Mouse (Mus musculus) stomach, embryonic 16.5 days (tissue): ENCODE measurements around the gene Tyw3. TPM values are rescaled to one million over a fixed set of nuclear protein-coding genes. Genes with fewer than 3 reads are reported as not detected.
A peak's percentile ranks its signal among the peaks of the same experiment; 100 is the strongest.
"Not testable (repeated sequence)": the region's sequence is repeated elsewhere in the genome, so short reads cannot be mapped to it uniquely, and the experiment has no call there.

ENCODE experiments used
- ATAC-seq: fragments of 200-750 bp; cut with Nextera tagmentation; 2 replicates; pipeline ENCODE4 v1.8.0; 2017; ENCODE audit warnings: moderate number of reproducible peaks, moderate TSS enrichment; ENCODE audit not compliant: insufficient read depth, low FRiP score
- H3K27ac ChIP-seq: fragments of 300-500 bp; sonication (generic); 2 replicates; pipeline ENCODE4 v1.5.1; 2014; ENCODE audit warnings: low read length
- H3K27me3 ChIP-seq: fragments of 300-500 bp; sonication (generic); 2 replicates; pipeline ENCODE4 v1.6.1; 2014; ENCODE audit warnings: low read length, control low read depth, mixed read lengths; ENCODE audit not compliant: control insufficient read depth, insufficient read depth
- H3K36me3 ChIP-seq: fragments of 300-500 bp; sonication (generic); 2 replicates; pipeline ENCODE4 v1.6.1; 2014; ENCODE audit warnings: low read length; ENCODE audit not compliant: control insufficient read depth, insufficient read depth
- H3K4me1 ChIP-seq: fragments of 300-500 bp; sonication (generic); 2 replicates; pipeline ENCODE4 v1.6.1; 2014; ENCODE audit warnings: low read length, control low read depth, mixed read lengths; ENCODE audit not compliant: control insufficient read depth, insufficient read depth
- H3K4me2 ChIP-seq: fragments of 300-500 bp; sonication (generic); 2 replicates; pipeline ENCODE4 v1.6.1; 2014; ENCODE audit warnings: low read depth, low read length, mixed read lengths
- H3K4me3 ChIP-seq: fragments of 300-500 bp; sonication (generic); replicated peaks from 2 replicates; pipeline ENCODE4 v1.5.1; 2014; ENCODE audit warnings: mild to moderate bottlenecking, low read length
- H3K9ac ChIP-seq: fragments of 300-500 bp; sonication (generic); 2 replicates; pipeline ENCODE4 v1.6.1; 2014; ENCODE audit warnings: low read length
- H3K9me3 ChIP-seq: fragments of 300-500 bp; sonication (generic); replicated peaks from 2 replicates; pipeline ENCODE4 v1.6.1; 2016; ENCODE audit warnings: low read length, control low read depth; ENCODE audit not compliant: control insufficient read depth
- WGBS: fragments of 180-500 bp; shearing (Covaris S2); extraction: QIAGEN DNeasy Blood & Tissue Kit; methylation state at CpG from one replicate; pipeline ENCODE4 v1.1.7; 2014; 5-methylcytosine and 5-hydroxymethylcytosine counted together
- polyA plus RNA-seq: library from polyadenylated mRNA; unstranded; fragments of >200 nt; fragmentation: Nextera tagmentation; extraction: Ambion mirVana; gene quantifications from 2 replicates; pipeline ENCODE4 v1.2.1, GENCODE M21; 2015

Tyw3 gene
- polyA plus RNA-seq = 9.4 and 11.4 TPM in 2 replicates

- Histone ChIP-seq H3K4me3 (peak within 1 kb of the TSS; percentile 84), H3K27me3 (no peaks in the 10 kb centered on the region), H3K4me2 (peak within 1 kb of the TSS; percentile 79), H3K27ac (peak within 1 kb of the TSS; percentile 96), H3K9me3 (no peaks in the 10 kb centered on the region), H3K4me1 (peaks cover 3% of the 10 kb centered on the region), H3K36me3 (no peaks in the 10 kb centered on the region), H3K9ac (peak within 1 kb of the TSS; percentile 90)
- WGBS = under 1% methylated on average over 38 of the region's 38 CpGs
- ATAC-seq = peak; percentile 97
Observed at GRCm38 (mm10) chr3:154596934-154597554, at the start of gene Tyw3. Gene Tyw3 (minus strand): TSS chr3:154597104.

- no peak for ATAC-seq
- WGBS = 89% methylated on average over 5 of the region's 5 CpGs
- Histone ChIP-seq H3K4me1 (no peaks in the 10 kb centered on the region), H3K9me3 (no peaks in the 10 kb centered on the region), H3K27ac (no peak overlapping the region), H3K4me3 (no peak overlapping the region), H3K36me3 (no peaks in the 10 kb centered on the region), H3K27me3 (no peaks in the 10 kb centered on the region), H3K9ac (no peak overlapping the region), H3K4me2 (no peak overlapping the region)
Observed at GRCm38 (mm10) chr3:154633091-154633490, 36.2 kb upstream of the Tyw3 start.

- H3K36me3 ChIP-seq, H3K9me3 ChIP-seq, H3K27me3 ChIP-seq, H3K4me2 ChIP-seq, H3K4me1 ChIP-seq, H3K27ac ChIP-seq, H3K9ac ChIP-seq, ATAC-seq, H3K4me3 ChIP-seq: not testable (repeated sequence)
- WGBS = 67% methylated on average over 2 of the region's 2 CpGs
Observed at GRCm38 (mm10) chr3:154631281-154631680, 34.4 kb upstream of the Tyw3 start.

DNA sequence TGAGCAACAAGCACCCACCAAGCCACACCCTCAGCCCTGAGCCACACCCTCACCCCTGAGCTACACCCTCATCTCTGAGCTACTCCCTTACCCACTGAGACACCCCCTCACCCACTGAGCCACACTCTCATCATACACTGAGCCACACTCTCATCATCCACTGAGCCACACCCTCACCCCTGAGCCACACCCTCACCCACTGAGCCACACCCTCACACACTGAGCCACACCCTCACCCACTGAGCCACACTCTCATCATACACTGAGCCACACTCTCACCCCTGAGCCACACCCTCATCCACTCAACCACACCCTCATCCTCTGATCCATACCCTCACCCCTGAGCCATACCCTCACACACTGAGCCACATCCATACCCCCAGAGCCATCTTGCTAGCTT lies 31.4 kb upstream of the Tyw3 start:
- ATAC-seq = 0 out of 2 replicates have a peak, but pooled peaks have one; percentile 44
- no peaks in the 10 kb centered on the region for H3K9me3 ChIP-seq
- H3K27me3 ChIP-seq = no peaks in the 10 kb centered on the region
- no peaks in the 10 kb centered on the region for H3K36me3 ChIP-seq
- no peak overlapping the region for H3K4me3 ChIP-seq
- H3K4me2 ChIP-seq = no peak overlapping the region
- no peaks in the 10 kb centered on the region for H3K4me1 ChIP-seq
- H3K9ac ChIP-seq = no peak overlapping the region
- no peak overlapping the region for H3K27ac ChIP-seq

- Histone ChIP-seq H3K4me1 (no peaks in the 10 kb centered on the region), H3K27me3 (no peaks in the 10 kb centered on the region), H3K36me3 (no peaks in the 10 kb centered on the region; the same call in 1 of the 2 replicates), H3K9me3 (no peaks in the 10 kb centered on the region), H3K27ac (no peak overlapping the region), H3K4me3 (no peak overlapping the region), H3K4me2 (no peak overlapping the region), H3K9ac (no peak overlapping the region)
- ATAC-seq = no peak
- 87% methylated on average over 4 of the region's 4 CpGs for WGBS
Observed at GRCm38 (mm10) chr3:154616106-154616505, 19.2 kb upstream of the Tyw3 start.

DNA sequence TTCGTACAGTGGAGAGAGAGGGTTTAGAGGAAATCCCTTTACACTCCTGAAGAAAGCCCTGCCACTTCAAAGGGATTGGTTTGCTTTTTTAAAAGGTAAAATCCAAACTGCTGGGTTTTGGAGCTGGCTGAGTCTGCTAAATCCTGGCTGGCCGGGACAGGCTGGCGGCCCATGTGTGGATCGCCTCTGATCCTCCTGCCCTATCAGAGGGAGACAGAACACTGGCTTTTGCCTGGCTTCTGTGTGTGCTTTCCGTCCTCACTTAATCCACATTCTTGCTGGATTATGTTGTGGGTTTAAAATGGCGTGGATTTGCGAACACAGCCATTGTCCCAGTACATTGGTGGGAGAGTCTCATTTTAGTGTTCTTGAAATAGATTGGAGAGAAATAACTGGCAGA lies 18.4 kb upstream of the Tyw3 start:
- Histone ChIP-seq H3K36me3 (no peaks in the 10 kb centered on the region; the same call in 1 of the 2 replicates), H3K9ac (no peak overlapping the region), H3K4me1 (no peaks in the 10 kb centered on the region), H3K4me2 (no peak overlapping the region), H3K27me3 (no peaks in the 10 kb centered on the region), H3K9me3 (no peaks in the 10 kb centered on the region), H3K27ac (no peak overlapping the region), H3K4me3 (no peak overlapping the region)
- ATAC-seq = no peak
- 82% methylated on average over 7 of the region's 7 CpGs for WGBS

DNA sequence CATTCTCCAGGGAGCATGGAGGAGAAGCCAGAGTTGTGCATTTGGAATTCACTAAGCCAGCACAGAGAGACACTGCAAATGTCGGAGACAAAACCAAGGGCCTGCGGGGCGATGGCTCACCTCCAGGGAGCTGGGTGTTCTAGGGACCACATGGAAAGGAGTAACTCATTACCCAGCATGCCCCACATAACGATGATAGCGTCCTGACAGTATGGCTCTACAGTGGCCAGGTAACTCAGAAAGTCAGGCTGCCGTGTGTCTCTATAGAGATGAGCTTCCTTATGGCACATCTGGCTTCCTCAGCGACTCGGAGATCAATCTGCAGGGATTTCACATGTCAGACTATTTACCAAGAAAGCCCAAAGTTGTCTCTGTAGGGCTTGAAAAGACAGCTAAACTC lies 17.9 kb upstream of the Tyw3 start:
- 92% methylated on average over 8 of the region's 8 CpGs for WGBS
- H3K4me3 ChIP-seq = no peak overlapping the region
- H3K4me2 ChIP-seq = no peak overlapping the region
- H3K27me3 ChIP-seq = no peaks in the 10 kb centered on the region
- no peak for ATAC-seq
- no peaks in the 10 kb centered on the region for H3K4me1 ChIP-seq
- H3K9me3 ChIP-seq = no peaks in the 10 kb centered on the region
- H3K9ac ChIP-seq = no peak overlapping the region
- H3K27ac ChIP-seq = no peak overlapping the region
- no peaks in the 10 kb centered on the region; the same call in 1 of the 2 replicates for H3K36me3 ChIP-seq

DNA sequence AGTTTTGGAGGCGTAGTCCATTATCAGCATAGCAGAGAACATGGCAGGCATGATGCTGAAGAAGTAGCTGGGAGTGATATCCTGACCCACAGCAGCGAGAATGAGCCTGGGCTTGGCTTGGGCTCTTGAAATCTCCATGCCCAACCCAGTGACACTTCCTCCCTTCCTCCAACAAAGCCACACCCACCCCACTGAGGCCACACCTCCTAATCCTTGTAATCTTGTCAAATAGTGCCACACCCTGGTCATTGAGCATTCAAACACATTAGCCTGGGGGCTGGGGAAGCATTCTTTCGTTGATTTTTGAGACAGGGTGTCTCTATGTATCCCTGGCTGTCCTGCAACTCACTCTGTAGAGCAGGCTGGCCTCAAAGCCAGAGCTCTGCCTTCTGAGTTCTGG lies 15.0 kb upstream of the Tyw3 start:
- Histone ChIP-seq H3K4me2 (no peak overlapping the region), H3K9ac (no peak overlapping the region), H3K4me3 (no peak overlapping the region), H3K9me3 (no peaks in the 10 kb centered on the region), H3K4me1 (no peaks in the 10 kb centered on the region), H3K27ac (no peak overlapping the region), H3K36me3 (no peaks in the 10 kb centered on the region; the same call in 1 of the 2 replicates), H3K27me3 (no peaks in the 10 kb centered on the region)
- 79% methylated on average over 3 of the region's 3 CpGs for WGBS
- ATAC-seq = no peak

DNA sequence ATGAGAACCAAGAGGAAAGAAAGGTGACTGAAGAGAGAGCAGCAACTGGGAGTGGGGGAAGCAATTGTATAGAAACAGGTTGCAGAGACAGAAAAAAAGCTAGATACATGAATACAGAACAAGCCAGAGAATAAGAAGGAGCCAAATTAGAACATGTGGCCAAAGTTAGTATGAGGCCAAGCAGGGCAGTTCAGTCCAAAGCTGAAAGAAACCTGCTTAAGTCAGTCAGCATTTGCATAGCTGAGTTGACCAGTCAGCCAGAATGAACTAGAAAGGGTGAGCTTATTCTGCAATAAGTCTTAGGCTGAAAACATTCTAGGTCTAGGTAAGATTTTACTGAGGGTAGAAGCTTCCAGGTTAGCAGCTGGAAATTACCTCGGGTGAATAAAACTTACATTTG lies 11.0 kb upstream of the Tyw3 start:
- 63% methylated on average over 1 of the region's 1 CpGs for WGBS
- H3K36me3 ChIP-seq = no peaks in the 10 kb centered on the region; the same call in 1 of the 2 replicates
- H3K4me3 ChIP-seq = no peak overlapping the region
- no peaks in the 10 kb centered on the region for H3K9me3 ChIP-seq
- H3K4me2 ChIP-seq = no peak overlapping the region
- no peak overlapping the region for H3K27ac ChIP-seq
- H3K27me3 ChIP-seq = no peaks in the 10 kb centered on the region
- ATAC-seq = no peak
- no peaks in the 10 kb centered on the region for H3K4me1 ChIP-seq
- no peak overlapping the region for H3K9ac ChIP-seq
